Comparison of ENCODE assay signal across 14 mouse cellular contexts in genomic region chr19:10974238-10974865, GRCm38 (mm10). TPM values are rescaled to one million over a fixed set of nuclear protein-coding genes. Genes with fewer than 3 reads are reported as not detected.
DNase-seq lines count a peak whose midpoint lies in the region; ATAC-seq and TF ChIP-seq lines count a peak whose summit lies in the region.
"Had no signal": no experiment of that assay in that cellular context is flagged by ENCODE, and none has a peak within 500 bp of the region (broad histone marks: within the 10 kb centered on the region; RNA-seq: fewer than 3 reads in every experiment).

TSS of gene Ms4a10 (minus strand) at chr19:10974670.

- no peak for DNase-seq in heart, adult 2 months
- no peak for DNase-seq in heart, postnatal 14 days
- peak; percentile 46 for DNase-seq in lung, embryonic 14.5 days
- DNase-seq in lung, postnatal 25 days (ENCODE audit: low spot score): no peak
- DNase-seq in cerebellum, adult 11-12 months: no peak
- DNase-seq: cerebellum, adult 9-11 months had no signal

- intact Hi-C loops in heart, adult 2 months (cut with DNase I): no loop called here
- intact Hi-C loops in heart, postnatal 14 days (cut with DNase I): no loop called here

- peak within 1 kb of the TSS; percentile 52 for H3K27ac ChIP-seq in heart, adult 2 months
- no peak within 1 kb of the TSS for H3K27ac ChIP-seq in lung, embryonic 14.5 days (ENCODE audit: low read depth)
- peak within 1 kb of the TSS; percentile 94 for H3K27ac ChIP-seq in intestine, embryonic 16.5 days (ENCODE audit: low read length)
- H3K27ac ChIP-seq in stomach, embryonic 14.5 days (ENCODE audit: low read length): peak within 1 kb of the TSS; percentile 78
- no peak within 1 kb of the TSS for H3K27ac ChIP-seq in midbrain, embryonic 16.5 days (ENCODE audit: low read length)

- H3K4me1 ChIP-seq in heart, adult 2 months (ENCODE audit: control insufficient read depth, insufficient read depth, low read length): no peaks in the 10 kb centered on the region
- H3K4me1 ChIP-seq in lung, embryonic 14.5 days (ENCODE audit: insufficient read depth): 0 out of 2 replicates have a peak, but pooled peaks cover 9% of the 10 kb centered on the region
- H3K4me1 ChIP-seq in intestine, embryonic 16.5 days (ENCODE audit: control insufficient read depth, insufficient read depth, low read length): peaks cover 30% of the 10 kb centered on the region
- peaks cover 16% of the 10 kb centered on the region for H3K4me1 ChIP-seq in stomach, embryonic 14.5 days (ENCODE audit: control insufficient read depth, insufficient read depth, low read length)
- H3K4me1 ChIP-seq in midbrain, embryonic 16.5 days (ENCODE audit: control insufficient read depth, insufficient read depth, low read length): no peaks in the 10 kb centered on the region

- TF ChIP-seq POLR2A in heart, adult 2 months (IDR thresholded peaks at IDR 0.05; ENCODE audit: insufficient read depth, low read depth, low read length): no peak

- no peaks in the 10 kb centered on the region for H3K79me2 ChIP-seq in heart, adult 2 months (replicated peaks; ENCODE audit: control insufficient read depth, insufficient read depth, low read length)

- no peaks in the 10 kb centered on the region; the same call in 1 of the 2 replicates for H3K9me3 ChIP-seq in lung, embryonic 14.5 days (ENCODE audit: low read depth, low read length)
- no peaks in the 10 kb centered on the region for H3K9me3 ChIP-seq in intestine, embryonic 16.5 days (ENCODE audit: control insufficient read depth, low read length)
- peaks cover 5% of the 10 kb centered on the region; the same call in 1 of the 2 replicates for H3K9me3 ChIP-seq in stomach, embryonic 14.5 days (ENCODE audit: control insufficient read depth, low read depth, low read length)
- H3K9me3 ChIP-seq in midbrain, embryonic 16.5 days (replicated peaks; ENCODE audit: control insufficient read depth, low read length, poor library complexity, severe bottlenecking): no peaks in the 10 kb centered on the region

- WGBS in heart, adult 2 months: 32% methylated on average over 4 of the region's 4 CpGs
- 18% methylated on average over 4 of the region's 4 CpGs for WGBS in lung, embryonic 14.5 days
- WGBS in intestine, embryonic 16.5 days: 16% methylated on average over 4 of the region's 4 CpGs
- 20% methylated on average over 4 of the region's 4 CpGs for WGBS in stomach, embryonic 14.5 days
- WGBS in midbrain, embryonic 16.5 days: 68% methylated on average over 4 of the region's 4 CpGs

- no peak within 1 kb of the TSS for H3K9ac ChIP-seq in heart, adult 2 months (ENCODE audit: low read depth, low read length)
- no peak within 1 kb of the TSS for H3K9ac ChIP-seq in lung, embryonic 14.5 days
- peak within 1 kb of the TSS; percentile 59 for H3K9ac ChIP-seq in intestine, embryonic 16.5 days (ENCODE audit: low read depth, low read length)
- no peak within 1 kb of the TSS for H3K9ac ChIP-seq in stomach, embryonic 14.5 days (replicated peaks; ENCODE audit: low read depth, low read length)
- H3K9ac ChIP-seq in midbrain, embryonic 16.5 days (ENCODE audit: low read depth, low read length): no peak within 1 kb of the TSS

- peak; percentile 44; the same call in 1 of the 2 replicates for ATAC-seq in lung, embryonic 14.5 days (ENCODE audit: insufficient read depth)
- ATAC-seq in intestine, embryonic 16.5 days: peak; percentile 86
- ATAC-seq in stomach, embryonic 14.5 days (ENCODE audit: insufficient number of reproducible peaks, insufficient read depth, low FRiP score, low read depth): peak; percentile 74; the same call in 1 of the 2 replicates
- ATAC-seq in midbrain, embryonic 16.5 days: no peak

- TF ChIP-seq EP300 in heart, adult 2 months (IDR thresholded peaks at IDR 0.05; ENCODE audit: insufficient read depth, low read depth, low read length): no peak

- no peak within 1 kb of the TSS for H3K4me2 ChIP-seq in lung, embryonic 14.5 days
- H3K4me2 ChIP-seq in intestine, embryonic 16.5 days (ENCODE audit: low read depth, low read length): peak within 1 kb of the TSS; percentile 44
- H3K4me2 ChIP-seq in stomach, embryonic 14.5 days (replicated peaks; ENCODE audit: low read depth, low read length): no peak within 1 kb of the TSS
- H3K4me2 ChIP-seq in midbrain, embryonic 16.5 days (ENCODE audit: low read length): no peak within 1 kb of the TSS

- no peaks in the 10 kb centered on the region for H3K36me3 ChIP-seq in heart, adult 2 months (ENCODE audit: control insufficient read depth, insufficient read depth, low read length)
- H3K36me3 ChIP-seq in lung, embryonic 14.5 days (ENCODE audit: insufficient read depth): no peaks in the 10 kb centered on the region
- H3K36me3 ChIP-seq in intestine, embryonic 16.5 days (ENCODE audit: control insufficient read depth, insufficient read depth, low read length): no peaks in the 10 kb centered on the region
- H3K36me3 ChIP-seq in stomach, embryonic 14.5 days (ENCODE audit: control insufficient read depth, insufficient read depth, low read length): no peaks in the 10 kb centered on the region
- no peaks in the 10 kb centered on the region for H3K36me3 ChIP-seq in midbrain, embryonic 16.5 days (ENCODE audit: control insufficient read depth, insufficient read depth, low read length)

- no peak for TF ChIP-seq CTCF in heart, adult 2 months (IDR thresholded peaks at IDR 0.05)
- TF ChIP-seq CTCF in lung, embryonic 14.5 days (IDR thresholded peaks at IDR 0.05; ENCODE audit: low read depth): no peak

- H3K4me3 ChIP-seq in heart, adult 2 months: no peak within 1 kb of the TSS
- no peak within 1 kb of the TSS for H3K4me3 ChIP-seq in lung, embryonic 14.5 days (ENCODE audit: low read depth, low read length)
- peak within 1 kb of the TSS; percentile 31 for H3K4me3 ChIP-seq in intestine, embryonic 16.5 days (ENCODE audit: low read length)
- no peak within 1 kb of the TSS for H3K4me3 ChIP-seq in stomach, embryonic 14.5 days (ENCODE audit: low read depth, low read length)
- H3K4me3 ChIP-seq in midbrain, embryonic 16.5 days (ENCODE audit: low read depth, low read length): no peak within 1 kb of the TSS

- no peaks in the 10 kb centered on the region for H3K27me3 ChIP-seq in heart, adult 2 months (ENCODE audit: control insufficient read depth, insufficient read depth, low read length)
- no peaks in the 10 kb centered on the region for H3K27me3 ChIP-seq in lung, embryonic 14.5 days (ENCODE audit: insufficient read depth, low read length)
- no peaks in the 10 kb centered on the region for H3K27me3 ChIP-seq in intestine, embryonic 16.5 days (replicated peaks; ENCODE audit: control insufficient read depth, insufficient read depth, low read length)
- H3K27me3 ChIP-seq in stomach, embryonic 14.5 days (ENCODE audit: control insufficient read depth, insufficient read depth, low read length): no peaks in the 10 kb centered on the region
- no peaks in the 10 kb centered on the region for H3K27me3 ChIP-seq in midbrain, embryonic 16.5 days (ENCODE audit: control insufficient read depth, insufficient read depth, low read depth, low read length)

RNA-seq across cellular contexts. Expression of gene Ms4a10, which starts in this region (rescaled TPM):
- not detected for total RNA-seq in heart, adult 2 months (2021)
- not detected in 2 replicates for polyA plus RNA-seq in heart, adult 2 months (2012; rRNA removed)
- not detected for total RNA-seq in heart, postnatal 14 days (2021)
- polyA plus RNA-seq in lung, embryonic 14.5 days (2014; fragmentation: Nextera tagmentation; extraction: Ambion mirVana): not detected in 2 replicates
- 111 and 159 TPM in 2 replicates for polyA plus RNA-seq in intestine, embryonic 16.5 days (2015; fragmentation: Nextera tagmentation; extraction: Ambion mirVana)
- 0.52 TPM in 1 of 2 replicates, not detected in the other for polyA plus RNA-seq in stomach, embryonic 14.5 days (2014; fragmentation: Nextera tagmentation; extraction: Ambion mirVana)
- not detected in 2 replicates for polyA plus RNA-seq in midbrain, embryonic 16.5 days (2015; fragmentation: Nextera tagmentation; extraction: Ambion mirVana)
- total RNA-seq: gastrocnemius, adult 18-20 months; hematopoietic stem cell, adult 5-6 weeks; left cerebral cortex, postnatal 36 days; megakaryocyte-erythroid progenitor cell, adult 5-6 weeks had no signal
- polyA plus RNA-seq: brain, embryonic 14.5 days had no signal

Comparison
In these comparisons a context has a peak if more than half of its experiments do, and no peak if none do; other contexts are left out.
1. RNA of gene Ms4a10 (polyA plus RNA-seq): 111 to 159 TPM in intestine, embryonic 16.5 days; not detected in heart, adult 2 months, not detected in lung, embryonic 14.5 days, 0.52 TPM in stomach, embryonic 14.5 days and not detected in midbrain, embryonic 16.5 days; every median in the first group is over 10 times any median in the second.
2. Peak in DNase-seq and ATAC-seq in lung, embryonic 14.5 days; RNA of the gene not detected or under 1 TPM.
3. Peak in ATAC-seq and H3K27ac ChIP-seq in stomach, embryonic 14.5 days; RNA of the gene not detected or under 1 TPM.
4. H3K27ac ChIP-seq: peak in heart, adult 2 months (single experiment) and intestine, embryonic 16.5 days (single experiment); none in lung, embryonic 14.5 days (single experiment) and midbrain, embryonic 16.5 days (single experiment).